Mouse (Mus musculus) thymus, adult 2 months (tissue): ENCODE data around the gene Ambra1.

ENCODE experiments used
- CTCF ChIP-seq: fragments of 200-500 bp; IDR thresholded peaks from 2 replicates; pipeline ENCODE4 v1.5.1; 2012; ENCODE audit warnings: mild to moderate bottlenecking, control low read depth, low read length, moderate library complexity, borderline replicate concordance; ENCODE audit not compliant: control insufficient read depth, poor library complexity, insufficient read depth; ENCODE audit errors: extremely low read depth
- POLR2A ChIP-seq: fragments of 200-500 bp; IDR thresholded peaks from 2 replicates; pipeline ENCODE4 v1.6.1; 2012; ENCODE audit warnings: mild to moderate bottlenecking, low read length, control low read depth, moderate library complexity; ENCODE audit not compliant: control insufficient read depth, poor library complexity, insufficient read depth; ENCODE audit errors: extremely low read depth

GRCm38 (mm10) chr2:91727011-91727410, 2.9 kb upstream of the Ambra1 start:
- TF ChIP-seq CTCF (no peak), POLR2A (no peak)
